Mouse (Mus musculus): ENCODE data around the gene Pycard.
A peak's percentile ranks its signal among the peaks of the same experiment; 100 is the strongest.
"Not testable (repeated sequence)": the region's sequence is repeated elsewhere in the genome, so short reads cannot be mapped to it uniquely, and the experiment has no call there.

Pycard gene

DNA sequence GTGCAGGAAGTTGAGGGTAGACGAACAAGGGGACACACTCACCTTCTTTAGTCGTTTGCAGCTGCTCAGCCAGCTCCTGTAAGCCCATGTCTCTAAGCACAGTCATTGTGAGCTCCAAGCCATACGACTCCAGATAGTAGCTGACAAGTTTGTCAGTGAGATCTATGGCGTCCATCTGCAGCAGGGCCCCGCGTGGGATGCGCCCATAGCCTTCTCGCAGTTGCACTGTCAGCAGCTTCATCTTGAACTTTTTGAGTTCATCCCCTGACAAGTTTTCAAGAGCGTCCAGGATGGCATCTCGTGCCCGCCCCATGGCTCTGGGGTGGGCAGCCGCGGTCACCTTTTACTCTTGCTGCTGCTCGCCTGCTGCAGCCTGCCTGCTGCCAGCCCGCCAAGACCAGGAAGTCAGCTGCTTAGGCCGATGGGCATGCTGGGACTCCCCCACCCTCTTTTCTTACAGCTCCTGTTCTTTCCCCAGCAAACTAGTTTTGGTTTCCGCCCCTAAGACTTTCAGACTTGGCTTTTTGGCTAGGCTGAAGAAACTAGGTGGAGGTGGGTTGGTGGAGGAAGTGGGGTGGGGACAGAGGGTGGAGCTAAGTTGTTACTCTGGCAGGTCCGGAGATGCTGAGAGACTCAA, at the start of gene Pycard:
Gene Pycard (minus strand): TSS at position 527 of the 637 bp plus-strand sequence.
- no peak for DNase-seq (ENCODE audit: low spot score)

DNA sequence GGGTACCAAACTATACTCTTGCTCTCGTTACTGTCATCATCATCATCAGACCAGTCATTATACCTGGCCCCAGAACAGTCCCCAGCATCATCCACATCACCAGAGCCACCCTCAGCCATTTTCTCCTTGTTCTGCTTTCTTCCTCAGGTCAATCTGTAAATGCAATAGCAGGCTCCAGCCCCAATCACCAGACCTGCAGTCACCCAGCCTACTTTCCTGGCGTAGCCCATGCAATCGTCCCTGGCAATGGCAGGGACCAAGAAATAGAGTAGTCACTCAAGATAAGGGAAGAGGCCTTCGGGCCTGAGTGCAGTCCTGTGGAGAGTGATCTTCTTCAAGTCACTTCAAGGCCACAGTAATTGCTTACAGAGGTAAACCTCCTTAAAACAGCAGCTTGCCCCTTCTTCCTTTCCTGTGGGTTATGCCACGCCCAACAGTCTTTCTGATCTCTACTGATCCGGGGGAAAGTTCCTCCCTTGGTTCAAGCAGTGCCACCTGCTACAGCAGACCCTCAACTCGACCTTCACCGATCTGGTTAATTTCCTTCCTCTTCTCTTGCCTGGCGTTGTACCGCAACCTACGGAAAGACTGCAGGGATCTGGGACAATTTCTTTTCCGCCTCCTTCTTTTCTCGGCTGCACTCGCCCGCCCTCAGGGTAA, 48.6 kb upstream of the Pycard start:
- DNase-seq (ENCODE audit: low spot score), result not testable (repeated sequence)

DNA sequence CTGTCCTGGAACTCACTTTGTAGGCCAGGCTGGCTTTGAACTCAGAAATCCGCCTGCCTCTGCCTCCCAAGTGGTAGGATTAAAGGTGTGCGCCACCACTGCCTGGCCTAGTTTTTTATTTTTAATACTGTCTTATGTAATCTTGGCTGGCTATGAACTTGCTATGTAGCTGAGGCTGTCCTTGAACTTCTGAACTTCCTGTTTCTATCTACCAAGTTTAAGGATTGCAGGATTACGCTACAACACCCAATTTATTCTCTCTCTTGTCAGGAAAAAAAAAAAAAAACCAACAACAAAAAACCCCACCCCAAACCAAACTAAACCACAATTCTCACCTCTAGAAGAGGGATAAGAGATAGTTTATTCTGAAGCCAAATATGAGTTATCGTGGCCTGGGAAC, 39.9 kb upstream of the Pycard start:
- DNase-seq (ENCODE audit: low spot score), result no peak

DNA sequence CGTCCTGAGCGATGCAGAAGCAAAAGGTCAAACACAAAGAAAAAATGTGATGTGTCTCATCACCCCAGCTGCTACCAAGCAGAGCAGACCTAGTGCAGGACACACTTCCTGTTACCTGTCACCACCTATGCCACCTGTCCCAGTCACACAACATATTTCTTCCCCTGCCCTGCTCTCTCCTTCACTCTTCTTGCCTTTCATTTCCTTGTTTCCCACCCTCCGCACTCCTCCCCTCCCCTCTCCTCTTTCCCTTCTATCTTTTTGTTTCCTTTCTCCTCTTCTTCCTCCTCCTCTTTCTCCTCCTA, 39.3 kb upstream of the Pycard start:
- DNase-seq (ENCODE audit: low spot score), result no peak

DNA sequence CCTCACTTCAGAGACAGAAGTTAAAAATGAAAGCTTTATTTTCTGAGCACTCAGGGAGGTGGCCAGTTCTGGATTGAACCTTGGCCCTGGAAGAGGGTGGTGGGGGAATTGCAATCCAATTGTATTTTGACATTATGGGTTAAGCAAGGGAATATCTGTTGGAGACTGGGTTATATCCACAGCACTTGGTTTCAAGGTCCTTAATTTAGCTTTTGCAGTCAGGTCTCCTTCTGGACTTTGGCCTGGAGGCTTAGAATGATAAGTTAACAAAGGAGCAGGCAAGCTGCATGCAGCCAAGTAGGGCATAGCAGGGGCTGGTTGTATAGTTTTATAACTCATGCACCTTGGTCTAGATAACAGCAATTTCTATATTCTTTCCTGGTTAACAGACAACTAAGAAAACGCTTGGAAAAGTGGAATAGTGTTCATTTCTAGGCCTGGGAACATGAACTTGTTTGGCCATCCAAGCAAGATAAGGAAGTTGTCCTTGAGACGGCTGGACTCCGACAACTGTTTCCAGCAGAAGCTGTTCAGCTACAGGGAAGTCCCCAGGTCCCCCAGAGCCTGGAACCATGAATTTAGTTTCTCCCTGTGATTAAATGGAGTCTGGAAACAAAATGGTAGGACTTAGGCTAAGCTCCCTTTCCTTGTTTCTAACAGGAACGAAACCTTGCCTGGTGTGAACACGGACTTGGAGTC, 38.8 kb upstream of the Pycard start:
- DNase-seq (ENCODE audit: low spot score), result peak; percentile 15

DNA sequence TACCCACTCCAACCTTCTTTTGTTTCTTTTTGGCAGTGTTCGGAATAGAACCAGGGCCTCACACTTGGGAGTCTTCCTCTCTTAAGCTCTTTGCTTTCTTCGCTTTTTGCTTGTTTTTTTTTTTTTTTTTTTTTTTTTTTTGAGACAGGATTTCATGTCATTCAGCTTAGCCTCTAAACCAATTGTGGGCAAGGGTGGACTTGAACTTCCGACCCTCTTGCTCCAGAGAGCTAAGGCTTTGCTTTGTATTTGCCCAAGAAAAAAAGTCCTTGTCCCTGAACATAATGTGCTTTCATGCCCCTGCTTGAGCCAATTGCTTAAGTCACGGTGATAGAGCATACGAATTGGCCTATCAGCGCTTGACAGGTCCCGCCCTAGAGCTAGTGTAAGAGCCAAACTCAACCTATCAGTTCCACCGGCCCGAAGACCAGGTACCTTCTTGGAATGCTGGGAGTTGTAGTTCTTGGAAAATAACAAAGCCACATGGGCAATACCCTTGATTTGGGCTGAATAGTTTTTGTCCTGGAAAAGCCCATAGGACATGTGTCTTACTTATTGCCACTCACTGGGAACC, 37.8 kb upstream of the Pycard start:
- DNase-seq (ENCODE audit: low spot score), result peak; percentile 33

DNA sequence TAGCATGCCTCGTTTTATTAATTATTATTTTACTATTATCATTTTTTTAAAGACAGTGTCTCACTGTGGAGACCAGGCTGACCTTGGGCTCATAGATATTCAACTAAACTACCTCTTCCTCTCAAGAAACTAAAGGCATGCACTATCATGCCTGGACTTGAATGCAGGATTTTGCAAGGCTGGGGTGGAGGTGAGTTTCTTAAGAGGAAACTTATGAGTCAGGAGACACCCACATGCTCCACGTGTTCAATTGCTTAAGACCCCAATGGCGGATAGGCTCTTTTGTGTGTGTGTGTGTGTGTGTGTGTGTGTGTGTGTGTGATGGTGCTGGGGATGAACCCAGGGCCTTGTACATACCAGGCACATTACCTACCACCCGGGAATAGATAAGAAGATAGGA, 31.7 kb upstream of the Pycard start:
- DNase-seq (ENCODE audit: low spot score), result no peak

DNA sequence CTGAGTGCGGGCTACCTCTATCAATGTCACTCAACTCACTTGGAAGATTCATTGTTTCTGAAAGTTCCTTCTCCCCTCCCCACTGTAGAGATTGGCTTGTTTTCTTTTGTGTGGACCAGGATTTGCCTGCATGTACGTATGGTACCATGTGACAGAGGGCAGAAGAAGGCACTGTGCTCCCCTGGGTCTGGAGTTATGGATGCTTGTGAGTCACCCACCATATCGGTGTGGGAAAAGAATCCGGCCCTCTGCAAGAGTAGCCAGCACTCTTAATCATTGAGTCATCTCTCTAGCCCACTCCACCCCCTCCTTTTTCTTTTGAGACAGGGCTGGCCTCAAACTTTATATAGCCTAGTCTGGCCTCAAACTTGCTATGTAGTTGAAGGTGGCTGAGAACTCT, 31.3 kb upstream of the Pycard start:
- no peak for DNase-seq (ENCODE audit: low spot score)

DNA sequence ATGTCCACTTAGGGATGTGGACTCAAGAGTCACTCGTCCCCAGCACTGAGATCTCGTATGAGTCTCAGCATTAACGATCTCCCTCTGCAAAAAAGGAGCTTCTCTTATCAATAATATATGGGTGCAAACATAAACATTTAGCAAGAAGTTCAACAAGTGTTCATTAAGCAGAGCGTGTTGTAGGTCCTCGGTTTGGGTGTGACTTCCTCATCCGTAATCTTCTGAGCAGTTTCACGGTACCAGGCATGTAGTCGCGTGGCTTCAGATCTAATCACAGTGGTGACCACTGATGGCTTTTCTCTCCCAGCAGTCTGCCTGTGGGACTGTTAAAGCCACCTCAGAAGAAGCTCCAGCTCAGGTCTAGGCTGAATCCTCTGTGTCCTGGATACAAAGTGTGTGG, 30.7 kb upstream of the Pycard start:
- no peak for DNase-seq (ENCODE audit: low spot score)

DNA sequence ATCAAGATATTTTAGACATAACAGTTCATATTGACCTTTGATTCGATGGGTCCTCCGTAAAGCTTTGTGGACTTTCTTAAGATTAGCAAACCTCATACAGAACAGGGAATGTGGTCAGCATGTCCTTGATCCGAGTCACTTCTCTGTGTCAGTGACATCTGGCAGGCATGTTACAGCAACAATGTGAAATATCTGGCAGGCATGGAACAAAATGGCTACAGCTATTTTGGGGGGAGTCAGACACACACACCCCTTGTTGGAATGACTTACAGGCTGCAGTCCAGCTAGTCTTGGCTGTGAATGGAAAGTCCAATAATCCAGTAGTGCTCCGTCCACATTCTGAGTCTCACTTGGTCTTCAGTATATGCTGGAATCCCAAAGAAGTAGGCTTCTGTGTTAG, 29.9 kb upstream of the Pycard start:
- no peak for DNase-seq (ENCODE audit: low spot score)

DNA sequence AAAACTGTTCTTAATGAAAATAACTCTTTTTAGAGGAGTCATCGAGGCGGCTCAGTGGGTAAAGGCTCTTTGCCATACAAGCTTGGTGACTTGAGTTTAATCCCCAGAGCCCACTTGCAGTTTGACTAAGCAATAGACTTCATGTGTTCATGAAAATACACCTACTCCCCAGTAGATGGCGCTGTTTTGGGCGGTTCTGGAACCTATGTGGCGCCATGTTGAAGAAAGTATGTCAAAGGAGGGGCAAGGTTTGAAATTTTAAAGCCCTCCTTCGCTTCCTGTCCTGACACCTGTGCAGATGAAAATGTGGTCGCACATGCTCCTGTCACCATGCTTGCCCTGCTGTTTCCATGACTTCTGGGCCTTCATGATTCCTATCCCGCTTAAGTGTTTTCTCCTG, 29.3 kb upstream of the Pycard start:
- DNase-seq (ENCODE audit: low spot score), result no peak

DNA sequence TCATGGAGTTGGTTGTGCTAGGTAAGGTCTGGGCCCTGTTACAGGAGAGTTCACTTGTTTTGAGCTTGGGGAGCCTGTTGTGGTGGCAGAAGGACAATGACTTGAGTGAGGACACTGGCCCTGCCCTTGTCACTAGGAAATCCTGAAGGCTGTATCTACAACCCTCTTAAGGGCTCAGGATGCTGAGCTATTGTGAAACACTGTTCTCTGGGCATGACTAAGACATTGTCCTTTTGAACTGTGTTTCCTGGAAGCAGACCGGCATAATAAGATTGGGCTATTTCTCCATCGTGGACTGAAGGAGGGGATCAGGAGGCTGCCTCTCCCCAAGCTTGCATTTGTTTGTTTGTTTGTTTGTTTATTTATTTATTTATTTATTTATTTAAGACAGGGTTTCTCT, 25.5 kb upstream of the Pycard start:
- DNase-seq (ENCODE audit: low spot score), result peak; percentile 26

DNA sequence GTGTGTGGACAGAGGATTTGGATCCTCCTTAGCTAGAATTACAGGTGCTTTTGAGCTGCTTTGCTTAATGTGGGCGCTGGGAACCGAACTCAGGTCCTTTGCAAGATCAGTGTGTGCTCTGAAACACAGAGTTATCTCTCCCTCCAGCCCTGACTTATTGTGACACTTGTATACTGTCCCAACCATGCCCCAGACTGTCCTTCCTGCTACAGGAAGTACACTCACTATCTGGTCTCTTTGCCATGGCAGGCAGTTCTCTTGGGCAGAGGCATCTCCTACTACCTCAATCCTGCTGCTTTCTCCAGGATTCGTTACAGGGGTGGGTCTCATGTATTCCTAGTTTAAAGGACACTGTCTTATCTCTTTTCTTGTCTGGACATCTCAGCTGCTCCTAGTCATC, 24.6 kb upstream of the Pycard start:
- no peak for DNase-seq (ENCODE audit: low spot score)

DNA sequence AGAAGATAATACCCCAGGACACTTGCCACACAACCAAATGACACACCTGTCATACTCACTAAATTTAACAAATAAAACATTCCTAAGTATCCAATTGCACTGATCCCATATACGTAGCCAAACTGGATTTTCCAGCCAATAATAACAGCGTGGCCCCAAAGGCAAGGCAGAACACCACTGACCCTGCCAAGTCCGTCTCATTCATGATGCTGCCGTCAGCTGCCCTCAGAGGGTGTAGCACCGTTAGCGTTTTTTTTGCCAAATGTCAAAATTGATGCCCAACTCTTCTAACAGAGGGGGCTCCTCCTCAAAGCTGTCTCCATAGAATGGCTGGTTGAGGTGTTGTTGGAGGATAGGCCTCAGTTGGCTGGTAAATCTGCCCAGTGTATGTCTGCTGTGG, 23.0 kb upstream of the Pycard start:
- no peak for DNase-seq (ENCODE audit: low spot score)

DNA sequence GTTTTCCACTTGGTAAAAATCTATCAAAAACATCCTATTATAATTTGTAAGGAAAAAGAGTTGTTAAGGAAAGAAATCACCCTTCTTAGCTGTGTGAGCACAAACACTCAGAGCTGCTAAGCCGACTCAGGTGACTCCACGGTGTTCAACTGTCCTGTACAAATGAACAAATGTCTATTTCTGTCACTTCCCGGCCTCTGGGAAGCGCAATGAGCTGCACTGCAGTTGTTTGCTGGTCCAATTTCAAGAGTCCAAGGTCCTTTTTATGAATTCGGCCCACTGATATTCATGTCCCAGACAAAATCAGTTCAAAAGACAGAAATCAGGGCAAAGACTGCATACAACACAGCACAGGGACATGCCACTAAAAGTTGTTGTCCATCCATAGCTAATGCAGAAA, 22.5 kb upstream of the Pycard start:
- DNase-seq (ENCODE audit: low spot score), result not testable (repeated sequence)

DNA sequence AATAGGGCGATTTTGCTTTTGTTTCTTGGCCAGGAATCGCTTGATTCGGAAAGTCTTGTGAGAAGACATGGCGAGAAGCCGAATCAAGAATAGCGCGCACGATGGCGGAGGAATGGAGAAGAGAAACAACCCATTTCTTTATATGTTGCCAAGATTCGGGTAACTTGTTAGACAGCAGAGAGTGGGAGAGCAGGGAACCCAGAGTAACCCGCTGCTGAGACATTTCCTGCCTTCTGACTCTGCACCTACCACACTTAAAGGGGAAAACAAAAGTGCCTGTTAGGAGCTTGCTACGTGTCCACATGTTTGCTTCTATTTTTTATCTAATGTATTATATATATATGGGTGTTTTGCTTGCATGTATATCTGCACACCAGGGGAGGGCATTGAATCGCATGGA, 19.4 kb upstream of the Pycard start:
- no peak for DNase-seq (ENCODE audit: low spot score)

DNA sequence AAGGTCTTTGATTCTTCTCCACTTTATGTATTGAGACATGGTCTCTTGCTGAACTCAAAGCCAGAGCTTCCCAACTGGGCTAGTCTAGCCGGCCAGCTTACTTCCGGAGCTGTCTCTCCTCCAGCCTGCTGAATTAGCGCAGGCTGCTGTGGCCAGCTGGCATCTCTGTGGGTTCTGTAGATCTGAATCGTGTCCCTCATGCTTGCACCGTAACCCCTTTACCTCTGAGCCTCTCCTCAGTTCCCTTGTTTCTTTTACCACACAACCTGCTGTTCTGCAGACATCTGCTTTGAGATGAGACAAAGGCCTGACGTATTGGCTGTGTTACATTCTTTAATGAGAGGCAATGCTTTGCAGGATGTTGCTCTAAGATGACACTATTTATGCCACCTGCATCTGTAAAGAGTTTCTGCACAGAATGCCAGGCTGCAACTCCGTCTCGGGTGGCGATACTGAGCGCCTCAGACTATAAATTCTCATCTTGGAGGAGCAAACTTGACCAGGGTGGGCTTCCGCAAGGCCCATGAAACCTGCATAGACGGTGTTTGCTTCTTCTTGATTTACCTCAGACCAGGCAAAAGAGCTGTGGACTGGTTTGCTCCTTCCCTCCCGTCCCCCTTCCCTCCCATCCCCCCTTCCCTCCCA, 18.6 kb upstream of the Pycard start:
- no peak for DNase-seq (ENCODE audit: low spot score)

DNA sequence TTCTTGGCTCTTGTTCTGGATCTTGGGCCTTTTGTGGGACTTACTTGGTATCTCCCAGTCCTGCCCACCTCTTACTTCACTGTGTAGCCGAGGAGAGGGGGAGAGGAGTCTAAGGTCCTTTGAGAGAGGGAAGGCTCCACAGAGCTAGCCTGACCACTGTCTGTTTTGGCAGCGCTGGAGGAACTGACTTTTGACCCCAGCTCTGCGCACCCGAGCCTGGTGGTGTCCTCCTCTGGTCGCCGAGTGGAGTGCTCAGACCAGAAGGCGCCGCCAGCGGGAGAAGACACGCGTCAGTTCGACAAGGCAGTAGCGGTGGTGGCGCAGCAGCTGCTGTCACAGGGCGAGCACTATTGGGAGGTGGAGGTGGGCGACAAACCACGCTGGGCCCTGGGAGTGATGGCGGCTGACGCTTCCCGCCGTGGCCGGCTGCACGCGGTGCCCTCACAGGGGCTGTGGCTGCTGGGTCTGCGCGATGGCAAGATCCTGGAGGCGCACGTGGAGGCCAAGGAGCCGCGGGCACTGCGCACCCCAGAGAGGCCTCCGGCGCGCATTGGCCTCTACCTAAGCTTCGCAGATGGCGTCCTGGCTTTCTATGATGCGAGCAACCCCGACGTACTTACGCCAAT, 16.2 kb upstream of the Pycard start:
- DNase-seq (ENCODE audit: low spot score), result no peak

DNA sequence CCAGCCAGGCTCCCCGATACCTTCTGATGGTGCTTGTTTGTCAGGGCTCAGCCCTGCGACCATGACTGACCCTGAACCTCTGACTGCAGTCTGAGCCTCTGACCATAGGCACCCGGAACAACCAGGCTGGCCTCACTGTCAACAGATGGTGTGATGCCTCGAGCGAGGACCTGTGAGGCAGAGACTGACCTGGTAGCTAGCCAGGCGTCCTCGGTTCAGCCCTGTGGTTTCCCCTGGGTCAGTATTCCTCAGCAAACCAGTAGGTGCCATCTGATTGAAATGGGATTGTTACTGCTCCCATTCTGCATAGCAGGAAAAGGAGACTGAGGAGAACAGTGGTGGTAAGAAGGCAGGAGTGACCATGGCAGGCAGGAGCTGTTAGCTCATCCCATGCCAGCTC, 12.5 kb upstream of the Pycard start:
- DNase-seq (ENCODE audit: low spot score), result no peak

DNA sequence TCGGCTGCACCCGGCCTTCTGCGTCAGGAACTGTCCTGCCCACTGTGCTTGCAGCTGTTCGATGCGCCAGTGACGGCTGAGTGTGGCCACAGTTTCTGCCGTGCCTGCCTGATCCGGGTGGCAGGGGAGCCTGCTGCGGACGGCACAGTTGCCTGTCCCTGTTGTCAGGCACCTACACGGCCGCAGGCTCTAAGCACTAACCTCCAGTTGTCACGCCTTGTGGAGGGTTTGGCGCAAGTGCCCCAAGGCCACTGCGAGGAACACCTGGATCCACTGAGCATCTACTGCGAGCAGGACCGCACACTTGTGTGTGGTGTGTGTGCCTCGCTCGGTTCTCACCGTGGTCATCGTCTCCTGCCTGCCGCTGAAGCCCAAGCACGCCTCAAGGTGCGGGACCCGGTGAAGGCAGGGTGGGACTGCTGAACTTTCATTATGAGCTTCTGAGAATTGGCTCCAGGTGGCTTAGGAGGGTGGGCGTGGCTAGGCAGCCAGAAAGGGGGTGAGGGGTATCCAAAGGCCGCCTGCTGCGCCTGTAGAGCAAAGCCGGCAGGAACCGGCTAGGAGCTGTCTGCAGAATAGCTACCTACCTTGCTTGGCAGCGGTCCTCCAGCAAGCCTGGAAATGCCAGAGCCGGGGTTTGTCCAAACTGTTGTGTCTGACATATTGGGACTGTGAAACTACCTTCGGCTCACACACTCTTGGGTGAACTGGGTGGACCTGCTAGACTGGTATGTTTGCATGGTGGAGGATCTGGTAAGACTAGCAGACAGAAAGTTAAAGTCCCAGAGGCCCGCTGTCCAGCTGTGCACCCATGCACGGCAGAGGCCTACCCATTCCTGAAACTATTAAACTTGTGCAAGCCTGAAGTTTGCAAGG, 11.1 kb upstream of the Pycard start:
- no peak for DNase-seq (ENCODE audit: low spot score)

DNA sequence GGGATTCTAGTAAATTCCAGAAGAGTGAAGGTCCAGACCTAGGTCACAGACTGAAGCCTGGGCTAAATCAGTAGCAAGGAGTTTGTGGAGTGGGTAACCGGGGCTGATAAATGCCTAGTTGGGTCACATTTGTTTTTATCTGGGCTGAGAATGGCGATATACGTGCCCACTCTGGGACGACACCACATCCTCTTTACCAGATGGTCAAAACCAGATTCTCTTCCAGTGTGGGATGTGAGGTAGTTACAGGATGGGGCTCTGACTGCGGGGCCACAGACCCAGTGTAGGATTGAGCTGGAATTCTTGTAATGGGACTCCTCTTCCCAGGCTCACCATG, 10.5 kb upstream of the Pycard start:
- DNase-seq (ENCODE audit: low spot score), result no peak

DNA sequence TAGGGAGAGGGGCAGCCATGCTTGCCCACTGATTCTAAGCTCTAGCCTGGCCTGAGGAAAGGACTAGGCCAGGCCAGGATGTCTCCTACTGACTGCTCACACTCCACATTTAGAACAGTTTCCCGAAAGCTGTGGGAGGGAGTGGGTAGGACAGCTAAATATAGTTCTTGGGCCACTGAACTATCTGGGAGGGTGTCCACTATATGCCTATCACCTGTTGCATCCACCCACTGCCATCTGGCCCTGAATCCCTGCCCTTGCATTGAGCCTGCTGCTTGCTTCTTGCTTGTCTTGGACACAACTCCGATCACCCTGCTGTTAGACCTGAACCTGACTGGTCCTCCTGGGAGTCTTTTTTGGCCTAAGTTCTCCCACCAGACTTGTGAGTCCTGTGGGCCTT, 10.0 kb upstream of the Pycard start, which contains the start of gene Trim72:
Gene Trim72 (plus strand): TSS at position 262 of the 400 bp plus-strand sequence.
- DNase-seq (ENCODE audit: low spot score), result no peak

Data from adipocyte (in vitro differentiated cells).